Mouse (Mus musculus): ENCODE results near the gene Ezh2.

Gene Ezh2

GRCm38 (mm10) chr6:47552280-47552679, 42.9 kb downstream of the Ezh2 start:
- no peak for DNase-seq (ENCODE audit: low read depth, low spot score)

GRCm38 (mm10) chr6:47535333-47535732, 59.8 kb downstream of the Ezh2 start:
- DNase-seq (ENCODE audit: low read depth, low spot score), result no peak

GRCm38 (mm10) chr6:47532547-47532946, 62.6 kb downstream of the Ezh2 start:
- DNase-seq (ENCODE audit: low read depth, low spot score), result peak; percentile 33

- DNase-seq (ENCODE audit: low read depth, low spot score), result no peak
Observed at GRCm38 (mm10) chr6:47527655-47528054, 67.5 kb downstream of the Ezh2 start.

- DNase-seq (ENCODE audit: low read depth, low spot score), result no peak
Observed at GRCm38 (mm10) chr6:47527129-47527528, 68.0 kb downstream of the Ezh2 start.

- no peak for DNase-seq (ENCODE audit: low read depth, low spot score)
Observed at GRCm38 (mm10) chr6:47526446-47526845, 68.7 kb downstream of the Ezh2 start.

GRCm38 (mm10) chr6:47525041-47525440, 70.1 kb downstream of the Ezh2 start:
- DNase-seq (ENCODE audit: low read depth, low spot score), result no peak

- DNase-seq (ENCODE audit: low read depth, low spot score), result no peak
Observed at GRCm38 (mm10) chr6:47522431-47522830, 72.7 kb downstream of the Ezh2 start.

- no peak for DNase-seq (ENCODE audit: low read depth, low spot score)
Observed at GRCm38 (mm10) chr6:47520030-47520429, 75.1 kb downstream of the Ezh2 start.

GRCm38 (mm10) chr6:47494562-47494961, 100.6 kb downstream of the Ezh2 start:
- DNase-seq (ENCODE audit: low read depth, low spot score), result no peak

GRCm38 (mm10) chr6:47482027-47482426, 113.1 kb downstream of the Ezh2 start:
- DNase-seq (ENCODE audit: low read depth, low spot score), result no peak
